Mouse (Mus musculus): ENCODE measurements around the gene Htr6. TPM values are rescaled to one million over a fixed set of nuclear protein-coding genes. Genes with fewer than 3 reads are reported as not detected.
A peak's percentile ranks its signal among the peaks of the same experiment; 100 is the strongest.

Gene Htr6
- total RNA-seq (2015) (not detected in 2 replicates), total RNA-seq (2017) (not detected in 2 replicates)

- ATAC-seq (ENCODE audit: poor library complexity, severe bottlenecking), result no peak
Measured at GRCm38 (mm10) chr4:139075041-139075711, at the start of gene Htr6. Gene Htr6, minus strand, starts transcription at chr4:139075570.

GRCm38 (mm10) chr4:139124940-139125339 lies 49.6 kb upstream of the Htr6 start:
- ATAC-seq (ENCODE audit: poor library complexity, severe bottlenecking), result no peak

- ATAC-seq (ENCODE audit: poor library complexity, severe bottlenecking), result no peak
Measured at GRCm38 (mm10) chr4:139122557-139122956, 47.2 kb upstream of the Htr6 start.

GRCm38 (mm10) chr4:139120998-139121397 lies 45.6 kb upstream of the Htr6 start:
- ATAC-seq (ENCODE audit: poor library complexity, severe bottlenecking), result peak; percentile 65

- ATAC-seq (ENCODE audit: poor library complexity, severe bottlenecking), result no peak
Measured at GRCm38 (mm10) chr4:139120281-139120814, 45.0 kb upstream of the Htr6 start.

DNA sequence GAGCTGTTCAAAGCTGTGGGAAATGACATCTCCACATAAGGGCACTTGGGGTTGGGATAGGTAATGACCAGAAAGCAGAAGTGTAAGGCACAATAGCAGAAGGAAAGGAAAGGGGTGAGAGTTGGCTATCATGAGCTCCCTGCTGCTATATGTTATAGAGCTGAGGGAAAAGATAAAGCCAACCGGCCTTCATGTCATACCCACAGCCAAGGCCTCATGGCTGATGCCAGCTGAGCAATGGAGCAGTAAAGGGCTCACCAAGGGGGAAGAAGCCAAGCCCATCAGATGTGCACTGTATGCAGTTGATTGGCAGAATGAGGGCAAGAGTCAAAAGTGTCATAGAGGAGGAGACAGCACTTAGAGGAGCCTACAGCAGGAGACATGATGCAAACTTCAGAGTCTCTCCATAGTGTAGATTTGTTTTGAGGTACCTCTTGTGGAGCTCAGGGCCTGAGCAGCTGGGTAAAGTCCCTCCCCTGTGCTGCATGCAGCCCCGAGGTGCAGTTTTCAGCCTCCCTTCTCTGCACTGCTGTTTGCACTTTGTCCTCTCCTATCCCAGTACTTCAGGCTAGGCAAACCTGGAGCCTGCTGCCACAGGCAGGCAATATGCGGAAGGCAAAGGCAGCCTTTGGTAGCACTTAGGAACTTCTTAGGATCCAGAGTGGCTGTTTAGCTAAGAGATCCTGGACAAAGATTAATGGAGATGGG lies 41.1 kb upstream of the Htr6 start:
- ATAC-seq (ENCODE audit: poor library complexity, severe bottlenecking), result peak; percentile 58

GRCm38 (mm10) chr4:139115721-139116120 lies 40.4 kb upstream of the Htr6 start:
- peak; percentile 57; the same call in 1 of the 2 replicates for ATAC-seq (ENCODE audit: poor library complexity, severe bottlenecking)

DNA sequence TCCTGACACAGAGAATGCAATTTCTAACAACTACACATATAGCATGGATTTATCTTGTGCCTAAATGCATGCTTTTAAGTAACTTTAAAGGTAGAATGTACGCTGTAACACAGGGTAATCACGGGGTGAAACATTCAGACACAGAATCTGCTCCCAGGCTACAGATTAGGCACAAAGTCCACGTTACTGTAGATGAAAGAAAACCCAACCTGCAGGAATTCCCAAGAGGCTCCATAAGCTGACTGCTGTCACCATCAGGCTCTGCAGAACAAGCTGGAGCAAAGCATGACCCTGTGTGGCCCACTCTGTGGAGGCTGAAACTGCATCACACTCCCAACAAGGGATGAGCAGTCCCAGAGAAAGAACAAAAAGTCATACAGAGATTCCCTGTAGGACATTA lies 37.1 kb upstream of the Htr6 start:
- ATAC-seq (ENCODE audit: poor library complexity, severe bottlenecking), result no peak

DNA sequence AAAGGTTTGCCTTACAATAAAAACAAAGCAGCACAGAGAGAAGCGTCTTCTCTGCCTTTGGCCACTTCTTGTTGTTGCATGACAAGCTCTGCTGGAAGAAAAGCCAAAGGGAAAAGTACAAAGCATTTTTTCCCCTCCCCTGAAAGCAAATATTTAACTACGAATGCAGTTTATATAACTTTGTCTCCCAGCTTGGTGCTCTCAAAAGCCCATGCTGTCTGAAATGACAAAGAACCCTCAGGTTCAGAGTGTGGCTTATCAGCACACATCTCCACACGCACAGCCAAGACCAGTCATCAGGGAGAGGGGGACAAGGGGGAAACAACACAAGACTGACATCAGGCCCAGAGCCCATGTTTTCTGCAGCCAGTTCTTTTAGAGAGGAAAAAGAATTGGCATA lies 36.1 kb upstream of the Htr6 start:
- no peak for ATAC-seq (ENCODE audit: poor library complexity, severe bottlenecking)

GRCm38 (mm10) chr4:139110858-139111257 lies 35.5 kb upstream of the Htr6 start:
- no peak for ATAC-seq (ENCODE audit: poor library complexity, severe bottlenecking)

DNA sequence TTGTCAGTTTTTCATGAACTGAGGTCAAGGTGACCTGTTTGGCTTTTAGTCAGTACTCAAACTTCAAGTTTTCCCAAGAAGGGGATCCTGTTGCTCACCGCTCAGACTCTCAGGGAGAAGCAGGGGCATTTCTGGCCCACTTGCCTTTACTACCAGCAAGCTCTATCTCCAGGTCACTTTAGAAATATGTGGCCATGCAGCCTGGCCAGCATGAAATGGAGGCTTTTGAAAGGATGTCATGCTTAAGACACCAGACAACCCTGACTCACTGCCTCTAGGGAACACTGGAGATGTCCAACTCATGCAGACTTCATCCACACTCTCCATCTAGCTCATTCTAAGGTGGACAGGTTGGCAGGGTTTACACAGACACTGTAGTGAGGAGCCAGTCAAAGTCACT lies 30.1 kb upstream of the Htr6 start:
- ATAC-seq (ENCODE audit: poor library complexity, severe bottlenecking), result no peak

DNA sequence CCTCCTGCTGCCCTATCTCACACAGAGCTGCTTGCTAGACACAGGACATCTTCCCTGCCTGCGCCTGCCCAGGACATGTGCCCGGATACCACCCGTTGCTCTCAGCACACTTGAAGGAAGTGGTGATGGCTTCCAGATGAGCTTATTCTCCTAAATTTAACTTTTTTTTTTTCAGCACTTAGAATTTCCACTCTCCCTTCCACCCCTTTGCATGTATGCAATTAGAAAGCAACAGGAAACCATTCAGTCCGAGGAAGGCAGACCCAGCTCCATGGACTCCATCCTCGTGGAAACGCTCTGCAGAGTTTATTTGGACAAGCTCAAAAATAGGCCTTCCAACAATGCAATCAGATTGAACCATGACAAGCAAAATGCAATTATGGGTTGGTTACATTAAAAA lies 26.2 kb upstream of the Htr6 start:
- no peak for ATAC-seq (ENCODE audit: poor library complexity, severe bottlenecking)

DNA sequence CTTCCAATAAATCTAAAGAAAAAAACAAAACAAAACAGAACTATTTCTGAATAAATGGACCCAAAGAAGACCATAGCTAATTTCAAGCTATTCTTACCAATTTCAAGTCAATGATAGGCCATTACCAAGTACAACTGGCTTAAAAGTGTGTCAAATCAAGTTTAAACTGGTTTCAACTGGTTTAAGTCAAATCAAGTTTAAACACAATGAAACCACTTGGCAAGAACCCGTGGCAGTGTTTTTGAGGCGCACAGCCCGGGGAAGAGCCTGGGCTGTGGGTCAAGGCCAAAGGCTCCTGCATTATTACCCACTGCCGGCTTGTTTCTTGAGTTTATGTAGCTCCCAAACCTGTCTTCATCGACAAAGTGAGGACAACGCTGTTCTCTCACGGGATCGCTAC lies 25.0 kb upstream of the Htr6 start:
- ATAC-seq (ENCODE audit: poor library complexity, severe bottlenecking), result no peak

- ATAC-seq (ENCODE audit: poor library complexity, severe bottlenecking), result no peak
Measured at GRCm38 (mm10) chr4:139096201-139096600, 20.8 kb upstream of the Htr6 start.

GRCm38 (mm10) chr4:139095406-139095805 lies 20.0 kb upstream of the Htr6 start:
- no peak for ATAC-seq (ENCODE audit: poor library complexity, severe bottlenecking)

GRCm38 (mm10) chr4:139093196-139093530 lies 17.8 kb upstream of the Htr6 start:
- ATAC-seq (ENCODE audit: poor library complexity, severe bottlenecking), result no peak

GRCm38 (mm10) chr4:139092356-139093195 lies 17.2 kb upstream of the Htr6 start, which contains the start of gene Nbl1:
Gene Nbl1, minus strand, starts transcription at chr4:139092993.
- no peak for ATAC-seq (ENCODE audit: poor library complexity, severe bottlenecking)

GRCm38 (mm10) chr4:139091478-139092355 lies 16.3 kb upstream of the Htr6 start:
- ATAC-seq (ENCODE audit: poor library complexity, severe bottlenecking), result no peak

DNA sequence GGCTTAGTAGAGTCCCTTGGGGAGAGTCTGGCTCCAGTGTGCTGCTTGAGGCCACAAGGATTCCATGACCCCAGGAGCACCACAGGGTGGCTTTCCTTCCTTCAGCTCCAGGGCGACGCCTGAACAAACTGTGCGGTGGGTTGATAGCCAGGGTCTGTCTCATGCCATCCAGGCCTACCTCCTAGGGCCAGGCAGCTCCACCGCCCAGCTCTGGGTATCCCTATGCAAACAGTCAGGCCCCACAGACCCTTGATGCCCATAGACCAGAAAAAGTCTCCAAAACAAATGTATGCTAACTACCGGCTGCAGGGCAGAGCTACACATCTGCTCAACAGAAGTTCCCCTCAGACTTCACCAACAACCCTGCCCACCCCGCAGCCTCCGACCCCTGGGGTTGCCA lies 15.7 kb upstream of the Htr6 start:
- ATAC-seq (ENCODE audit: poor library complexity, severe bottlenecking), result no peak

DNA sequence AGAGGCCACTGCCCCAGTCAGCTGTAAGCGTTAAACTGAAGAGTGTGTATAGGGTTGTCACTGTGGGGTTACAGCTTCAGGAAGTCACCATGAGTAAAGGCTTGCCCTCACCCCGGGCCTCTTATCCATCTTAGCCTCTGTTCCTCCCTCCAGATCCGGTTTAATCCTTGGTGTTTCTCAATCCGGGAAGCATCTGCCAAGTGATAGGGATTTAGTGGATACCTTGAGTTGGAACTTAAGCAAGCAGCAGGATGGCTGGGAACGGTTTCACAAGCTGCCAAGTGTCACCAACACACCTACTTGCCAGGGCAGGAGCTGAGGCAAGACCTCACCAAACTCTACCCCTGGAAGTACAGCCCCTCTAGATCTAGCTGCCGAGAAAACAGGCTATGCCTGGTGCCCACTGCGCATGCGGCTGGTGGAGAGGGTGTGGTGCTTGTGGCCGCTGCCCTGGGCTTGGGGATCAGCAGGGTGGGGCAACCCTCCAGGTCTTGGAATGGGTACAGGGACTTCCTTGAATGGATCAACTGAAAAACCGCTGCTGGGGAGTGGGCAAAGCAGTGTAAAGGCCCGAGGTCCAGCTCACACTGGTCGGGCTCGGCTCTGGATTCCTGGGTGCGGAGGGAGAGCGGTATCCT lies 15.1 kb upstream of the Htr6 start:
- ATAC-seq (ENCODE audit: poor library complexity, severe bottlenecking), result no peak
